Mouse (Mus musculus) ES-E14 (cell line): Measurements from ENCODE around the gene Golph3. TPM values are rescaled to one million over a fixed set of nuclear protein-coding genes. Genes with fewer than 3 reads are reported as not detected.

Experiments
- DNase-seq: peaks from one replicate; pipeline ENCODE4 v3.0.0-alpha.2; 2013; ENCODE audit warnings: low read depth, low spot score
- H3K27ac ChIP-seq: 2 replicates; pipeline ENCODE4 v1.5.1; 2012; ENCODE audit warnings: low read depth, mild to moderate bottlenecking, low read length, moderate library complexity, mixed read lengths; ENCODE audit not compliant: poor library complexity, insufficient read depth, severe bottlenecking
- H3K36me3 ChIP-seq: 2 replicates; pipeline ENCODE4 v1.6.1; 2012; ENCODE audit warnings: mild to moderate bottlenecking, low read length, moderate library complexity, mixed read lengths; ENCODE audit not compliant: control insufficient read depth, poor library complexity, insufficient read depth, severe bottlenecking
- H3K4me1 ChIP-seq, 2 experiments: fragments of 150-350 bp in 1 of 2; sonication (generic) in 1 of 2; 2 replicates each; pipeline ENCODE4 v1.6.1; 2012; ENCODE audit warnings: low read length in 2 of 2, mild to moderate bottlenecking in 1 of 2, mixed read lengths in 1 of 2; ENCODE audit not compliant: control insufficient read depth in 2 of 2, insufficient read depth in 2 of 2, poor library complexity in 1 of 2
- H3K4me3 ChIP-seq, 2 experiments: fragments of 150-350 bp in 1 of 2; sonication (generic) in 1 of 2; 2 replicates each; pipeline ENCODE4 v1.5.1; 2012; ENCODE audit warnings: low read length in 2 of 2, low read depth in 1 of 2, mild to moderate bottlenecking in 1 of 2, mixed read lengths in 1 of 2; ENCODE audit not compliant: insufficient read depth in 1 of 2, poor library complexity in 1 of 2, severe bottlenecking in 1 of 2
- H3K9ac ChIP-seq: 2 replicates; pipeline ENCODE4 v1.6.1; 2012; ENCODE audit warnings: low read depth, mild to moderate bottlenecking, low read length, mixed read lengths; ENCODE audit not compliant: poor library complexity, insufficient read depth, severe bottlenecking
- H3K9me3 ChIP-seq: fragments of 150-350 bp; sonication (generic); 2 replicates; pipeline ENCODE4 v1.6.1; 2012; ENCODE audit warnings: low read depth, mild to moderate bottlenecking, low read length; ENCODE audit not compliant: control insufficient read depth, insufficient read depth
- CHD2 ChIP-seq: IDR thresholded peaks from 2 replicates; pipeline ENCODE4 v1.6.1; 2014; ENCODE audit warnings: mild to moderate bottlenecking, low read depth, low read length, inconsistent platforms
- HCFC1 ChIP-seq: IDR thresholded peaks from 2 replicates; pipeline ENCODE4 v1.6.1; 2012; ENCODE audit warnings: low read length, inconsistent platforms, borderline replicate concordance; ENCODE audit not compliant: insufficient read depth
- MAFK ChIP-seq: IDR thresholded peaks from 2 replicates; pipeline ENCODE4 v1.6.1; 2014; ENCODE audit warnings: mild to moderate bottlenecking, low read depth, low read length, inconsistent platforms; ENCODE audit not compliant: insufficient read depth
- ZC3H11A ChIP-seq: IDR thresholded peaks from 2 replicates; pipeline ENCODE4 v1.6.1; 2012; ENCODE audit warnings: low read depth, mild to moderate bottlenecking, inconsistent platforms, low read length, borderline replicate concordance
- ZNF384 ChIP-seq: IDR thresholded peaks from 2 replicates; pipeline ENCODE4 v1.6.1; 2012; ENCODE audit warnings: low read depth, low read length, inconsistent platforms
- in situ Hi-C, 2 experiments: fragments of 600-800 bp; cut with MboI; formaldehyde crosslinking; loops; one replicate each; pipeline ENCODE4 v1.15.1; 2025; ENCODE audit warnings: low sequenced_read_pairs in 2 of 2, inconsistent platforms in 1 of 2; ENCODE audit not compliant: unreplicated experiment in 2 of 2
- total RNA-seq: library from RNA; depleted of rRNA; stranded (reverse); fragments of 300-350 nt; gene quantifications from 2 replicates; pipeline ENCODE4 v1.2.3, GENCODE M21; 2012

Golph3 gene
- total RNA-seq, 1 experiment = 72.9 TPM

DNA sequence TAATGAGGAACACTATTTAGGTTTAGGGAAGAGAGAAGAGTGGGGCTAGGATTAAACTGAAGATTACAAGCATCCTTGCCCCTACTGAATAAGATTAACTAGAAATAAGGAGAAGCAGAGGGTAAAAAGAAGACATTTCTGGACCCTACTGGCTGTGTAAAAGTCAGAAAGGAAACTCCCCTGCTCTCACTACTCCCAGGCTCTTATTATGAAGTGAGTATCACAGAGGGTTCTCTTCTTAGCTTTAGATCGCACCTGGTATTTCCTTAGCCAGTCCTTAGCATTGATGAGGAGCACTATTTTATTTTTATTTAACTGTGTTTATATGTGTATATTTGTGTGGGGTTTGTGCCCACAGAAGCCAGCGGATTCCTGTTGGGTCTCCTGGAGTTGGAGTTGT, 25.0 kb upstream of the Golph3 start:
- in situ Hi-C loops = no loop called here

DNA sequence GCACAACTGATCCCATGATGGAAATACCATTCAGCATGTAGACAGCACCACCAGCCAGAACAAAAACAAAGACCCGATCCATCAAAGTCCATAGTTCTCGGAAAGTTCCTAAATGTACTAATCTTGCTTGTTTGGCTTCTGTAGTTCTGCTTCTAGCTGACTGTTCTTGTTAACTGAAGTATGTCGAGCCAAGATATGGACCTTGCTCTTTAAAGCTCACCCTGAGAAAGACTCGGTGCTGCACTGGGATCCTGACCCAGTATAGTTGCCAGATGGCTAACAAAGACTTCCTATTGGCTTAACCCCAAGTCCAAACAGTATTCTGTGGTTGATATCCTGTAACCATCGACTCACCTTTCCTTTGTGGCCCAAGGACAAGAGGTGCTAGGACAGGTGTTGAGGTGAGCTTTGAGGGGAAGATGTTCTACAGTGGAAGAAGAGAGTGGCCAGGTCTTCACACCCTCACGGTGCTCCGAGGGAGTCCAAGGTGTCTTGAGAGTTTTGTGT, 23.0 kb upstream of the Golph3 start:
- H3K36me3 ChIP-seq = no peaks in the 10 kb centered on the region
- no peaks in the 10 kb centered on the region for H3K9me3 ChIP-seq
- no peak overlapping the region for H3K4me3 ChIP-seq
- H3K4me1 ChIP-seq = peaks cover 0 to 2% of the 10 kb centered on the region in 2 experiments; a peak in 1 of 4 replicates
- TF ChIP-seq CHD2 (no peak), ZNF384 (no peak), HCFC1 (no peak), MAFK (no peak), ZC3H11A (no peak)
- DNase-seq = no peak
- in situ Hi-C loops = no loop called here
- no peak overlapping the region for H3K27ac ChIP-seq
- H3K9ac ChIP-seq = no peak overlapping the region

More for the DNA sequence above, 25.0 kb upstream of the Golph3 start:
- Histone ChIP-seq H3K27ac (no peak overlapping the region), H3K36me3 (no peaks in the 10 kb centered on the region), H3K9ac (no peak overlapping the region), H3K4me3 (no peak overlapping the region), H3K9me3 (no peaks in the 10 kb centered on the region), H3K4me1 (no peaks in the 10 kb centered on the region; a peak in 1 of 4 replicates)
- DNase-seq = no peak
- TF ChIP-seq HCFC1 = no peak
- TF ChIP-seq CHD2 = no peak

DNA sequence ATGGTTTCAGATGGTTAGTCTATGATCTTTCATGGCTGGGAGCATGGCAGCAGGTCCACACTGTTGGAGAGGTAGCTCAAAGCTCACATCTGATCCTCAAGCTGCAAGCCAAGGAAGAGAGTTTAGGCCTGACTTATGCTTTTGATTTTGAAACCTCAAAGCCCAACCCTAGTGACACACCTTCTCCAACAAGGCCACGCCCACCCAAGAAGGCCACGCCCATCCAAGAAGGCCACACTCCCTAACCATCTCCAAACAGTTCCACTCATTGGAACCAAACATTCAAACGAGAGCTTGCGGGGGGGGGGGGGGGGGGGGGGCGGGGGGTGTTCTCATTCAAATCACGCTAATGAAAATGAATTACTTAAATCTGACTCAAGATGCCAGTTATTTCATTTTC, 19.5 kb upstream of the Golph3 start:
- no peak overlapping the region for H3K4me3 ChIP-seq
- H3K27ac ChIP-seq = no peak overlapping the region
- no peak overlapping the region for H3K9ac ChIP-seq
- no peaks in the 10 kb centered on the region for H3K36me3 ChIP-seq
- TF ChIP-seq MAFK = no peak
- no peak for TF ChIP-seq HCFC1
- TF ChIP-seq ZC3H11A = no peak
- no peak for TF ChIP-seq ZNF384
- no peak for TF ChIP-seq CHD2
- peaks cover 3 to 8% of the 10 kb centered on the region in 2 experiments; a peak in 2 of 4 replicates for H3K4me1 ChIP-seq
- H3K9me3 ChIP-seq = no peaks in the 10 kb centered on the region
- in situ Hi-C loops = no loop called here
- no peak for DNase-seq

DNA sequence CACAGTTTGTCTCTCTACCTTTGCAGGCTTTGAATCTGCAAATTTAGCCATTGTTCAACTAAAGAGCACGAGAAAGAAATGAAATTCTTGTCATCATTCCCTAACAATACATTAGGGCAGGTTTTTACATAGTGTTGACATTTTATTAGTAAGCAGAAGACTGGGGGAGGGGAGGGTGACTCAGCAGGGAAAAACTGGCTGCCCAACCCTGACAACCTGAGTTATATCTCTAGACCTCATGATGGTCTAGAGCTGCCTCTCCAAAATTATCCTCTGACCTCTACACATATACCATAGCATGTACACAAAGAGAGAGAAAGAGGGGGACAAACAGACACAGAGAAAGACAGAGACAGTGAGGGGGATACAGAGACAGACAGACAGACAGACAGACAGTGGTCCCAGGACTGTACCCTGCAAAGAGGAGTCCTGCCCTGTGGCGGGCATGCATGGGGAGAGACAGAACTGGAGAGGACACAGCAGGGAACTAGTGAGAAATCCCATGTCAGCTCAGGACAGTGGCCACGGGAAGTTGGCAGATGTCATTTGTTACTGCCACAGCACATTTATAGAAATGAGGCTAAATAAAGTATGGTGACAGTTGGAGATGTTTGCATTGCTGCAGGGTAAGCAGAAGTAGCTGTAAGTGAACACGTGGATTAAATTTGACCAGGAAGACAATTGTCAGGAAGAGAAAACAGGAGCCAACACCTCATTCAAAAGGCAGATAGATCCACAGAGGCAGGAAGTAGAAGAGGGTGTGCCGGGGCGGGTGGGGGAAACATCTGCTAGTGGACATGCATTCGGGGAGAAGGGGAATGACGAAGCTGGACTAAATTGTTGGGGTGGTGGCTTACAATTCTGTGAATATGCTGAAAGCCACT, 14.8 kb upstream of the Golph3 start:
- H3K27ac ChIP-seq = no peak overlapping the region
- H3K9me3 ChIP-seq = no peaks in the 10 kb centered on the region
- peaks cover 3 to 16% of the 10 kb centered on the region in 2 experiments; a peak in 3 of 4 replicates for H3K4me1 ChIP-seq
- H3K9ac ChIP-seq = no peak overlapping the region; the same call in 1 of the 2 replicates
- no peak overlapping the region for H3K4me3 ChIP-seq
- TF ChIP-seq CHD2 (no peak), ZC3H11A (no peak), MAFK (0 out of 2 replicates have a peak, but pooled peaks have one; percentile 19), ZNF384 (no peak), HCFC1 (no peak)
- in situ Hi-C loops = no loop called here
- no peaks in the 10 kb centered on the region for H3K36me3 ChIP-seq
- no peak for DNase-seq
